Mouse (Mus musculus) neural tube, embryonic 13.5 days (tissue): Measurements from ENCODE around the gene Nepn. TPM values are rescaled to one million over a fixed set of nuclear protein-coding genes. Genes with fewer than 3 reads are reported as not detected.

Source experiments
- ATAC-seq: fragments of 200-750 bp; cut with Nextera tagmentation; 2 replicates; pipeline ENCODE4 v1.8.0; 2017; ENCODE audit warnings: low read depth, mild to moderate bottlenecking, moderate TSS enrichment, moderate library complexity
- H3K27ac ChIP-seq: fragments of 300-500 bp; sonication (generic); replicated peaks from 2 replicates; pipeline ENCODE4 v1.5.1; 2015; ENCODE audit warnings: moderate library complexity, mild to moderate bottlenecking, inconsistent platforms
- H3K27me3 ChIP-seq: fragments of 300-500 bp; sonication (generic); 2 replicates; pipeline ENCODE4 v1.6.1; 2015; ENCODE audit warnings: mild to moderate bottlenecking, inconsistent platforms
- H3K36me3 ChIP-seq: fragments of 300-500 bp; sonication (generic); 2 replicates; pipeline ENCODE4 v1.6.1; 2015; ENCODE audit warnings: mild to moderate bottlenecking, inconsistent platforms
- H3K4me1 ChIP-seq: fragments of 300-500 bp; sonication (generic); replicated peaks from 2 replicates; pipeline ENCODE4 v1.6.1; 2015; ENCODE audit warnings: inconsistent platforms
- H3K4me2 ChIP-seq: fragments of 300-500 bp; sonication (generic); 2 replicates; pipeline ENCODE4 v1.6.1; 2015; ENCODE audit warnings: inconsistent platforms, mild to moderate bottlenecking, moderate library complexity
- H3K4me3 ChIP-seq: fragments of 300-500 bp; sonication (generic); 2 replicates; pipeline ENCODE4 v1.5.1; 2015; ENCODE audit warnings: mild to moderate bottlenecking, inconsistent platforms
- H3K9ac ChIP-seq: fragments of 300-500 bp; sonication (generic); 2 replicates; pipeline ENCODE4 v1.6.1; 2015; ENCODE audit warnings: moderate library complexity, mild to moderate bottlenecking, inconsistent platforms
- H3K9me3 ChIP-seq: fragments of 300-500 bp; sonication (generic); 2 replicates; pipeline ENCODE4 v1.6.1; 2016; ENCODE audit warnings: inconsistent platforms
- WGBS: fragments of 180-500 bp; shearing (Covaris S2); methylation state at CpG from one replicate; pipeline ENCODE4 v1.1.7; 2015; 5-methylcytosine and 5-hydroxymethylcytosine counted together
- polyA plus RNA-seq: library from polyadenylated mRNA; unstranded; fragments of >200 nt; fragmentation: Nextera tagmentation; extraction: Ambion mirVana; gene quantifications from 2 replicates; pipeline ENCODE4 v1.2.1, GENCODE M21; 2015

Nepn gene
- polyA plus RNA-seq, 1 experiment from 2014 or later: not detected

DNA sequence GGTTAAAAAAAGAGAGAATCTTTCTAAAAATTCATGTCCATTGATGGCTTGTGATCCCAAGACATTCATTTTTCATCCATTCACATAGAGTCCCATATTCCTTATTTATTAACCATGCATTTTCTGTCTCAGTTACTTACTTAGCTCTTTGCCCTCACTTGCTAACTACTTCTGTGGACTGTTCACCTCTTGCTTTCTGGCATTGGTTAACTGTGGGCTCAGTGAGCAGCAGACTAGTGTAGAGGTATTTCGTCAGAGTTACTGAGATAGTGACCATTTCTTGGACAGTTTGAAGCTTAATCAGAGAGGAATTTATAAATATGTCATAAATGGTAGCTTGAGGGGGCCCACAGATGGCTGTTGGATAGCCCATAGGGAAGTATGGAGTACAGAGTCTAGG lies 42.2 kb downstream of the Nepn start:
- Histone ChIP-seq H3K4me1 (peaks cover 9% of the 10 kb centered on the region; the same call in 1 of the 2 replicates), H3K27me3 (no peaks in the 10 kb centered on the region), H3K4me3 (no peak overlapping the region), H3K36me3 (peaks cover 55% of the 10 kb centered on the region), H3K4me2 (no peak overlapping the region), H3K9me3 (no peaks in the 10 kb centered on the region), H3K27ac (no peak overlapping the region), H3K9ac (no peak overlapping the region)
- WGBS: 92% methylated on average over 1 of the region's 1 CpGs
- no peak for ATAC-seq

DNA sequence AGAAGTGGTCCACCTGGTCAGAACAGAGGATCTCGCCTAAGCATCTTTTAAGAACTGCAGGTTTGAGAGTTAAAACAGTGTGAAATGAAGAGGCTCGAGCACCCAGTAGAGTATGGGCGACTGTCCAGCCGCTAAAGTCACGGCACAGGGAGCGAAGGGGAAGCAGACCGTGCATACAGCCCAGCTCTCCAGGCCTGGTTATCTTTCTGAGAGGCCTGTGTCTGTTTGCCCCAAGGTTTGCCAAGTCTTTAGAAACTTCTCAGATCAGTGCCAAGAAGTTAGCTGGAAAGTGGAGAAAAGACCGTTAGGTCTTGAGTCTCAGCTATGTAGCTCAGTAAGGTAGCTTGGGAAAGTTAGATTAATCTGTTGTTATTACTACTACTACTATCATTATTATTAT lies 46.1 kb downstream of the Nepn start:
- Histone ChIP-seq H3K36me3 (peaks cover 81% of the 10 kb centered on the region), H3K4me2 (no peak overlapping the region), H3K4me3 (no peak overlapping the region), H3K27ac (no peak overlapping the region), H3K4me1 (no peaks in the 10 kb centered on the region), H3K9me3 (no peaks in the 10 kb centered on the region), H3K27me3 (no peaks in the 10 kb centered on the region), H3K9ac (no peak overlapping the region)
- no peak for ATAC-seq
- 93% methylated on average over 8 of the region's 8 CpGs for WGBS

Other genes with a start within 250 kb of the Nepn start
- not detected in 2 replicates for gene Ros1, start 193.7 kb upstream of the Nepn start, polyA plus RNA-seq
- gene Dcbld1, start 155.4 kb upstream of the Nepn start, polyA plus RNA-seq: 35.2 and 37.0 TPM in 2 replicates
- not detected in 2 replicates for gene Gm26741, start 30.2 kb upstream of the Nepn start, polyA plus RNA-seq
- 29.1 and 32.2 TPM in 2 replicates for gene Gopc, start 6.8 kb upstream of the Nepn start, polyA plus RNA-seq
- 15.6 and 19.0 TPM in 2 replicates for gene Nus1, start 28.6 kb downstream of the Nepn start, polyA plus RNA-seq